ENCODE assay signal across 15 mouse cellular contexts in genomic region chr10:62522346-62522950, GRCm38 (mm10).
"Had no signal": no experiment of that assay in that cellular context is flagged by ENCODE, and none has a peak within 500 bp of the region (broad histone marks: within the 10 kb centered on the region; RNA-seq: fewer than 3 reads in every experiment).

No protein-coding gene starts in this region.

- H3K9ac ChIP-seq: kidney, embryonic 15.5 days; limb, embryonic 12.5 days; midbrain, embryonic 12.5 days; neural tube, embryonic 13.5 days had no signal

- H3K27ac ChIP-seq: kidney, embryonic 15.5 days; left cerebral cortex, adult 2 months; limb, embryonic 12.5 days; midbrain, embryonic 12.5 days; neural tube, embryonic 13.5 days had no signal

- H3K4me1 ChIP-seq: kidney, embryonic 15.5 days; limb, embryonic 12.5 days; midbrain, embryonic 12.5 days; neural tube, embryonic 13.5 days had no signal

- H3K36me3 ChIP-seq: kidney, embryonic 15.5 days; limb, embryonic 12.5 days; liver, embryonic 12.5 days; midbrain, embryonic 12.5 days; neural tube, embryonic 13.5 days had no signal

- H3K4me2 ChIP-seq: kidney, embryonic 15.5 days; limb, embryonic 12.5 days; midbrain, embryonic 12.5 days; neural tube, embryonic 13.5 days had no signal

- H3K4me3 ChIP-seq: kidney, embryonic 15.5 days; left cerebral cortex, adult 2 months; limb, embryonic 12.5 days; liver, embryonic 12.5 days; midbrain, embryonic 12.5 days; neural tube, embryonic 13.5 days had no signal

- DNase-seq: kidney, adult 18-20 months; kidney, postnatal 25 days; lung, adult 18-20 months; lung, postnatal 4 days; right cerebral cortex, postnatal 14 days; thymus, adult 18-20 months; thymus, postnatal 14 days had no signal

- H3K9me3 ChIP-seq: kidney, embryonic 15.5 days; limb, embryonic 12.5 days; liver, embryonic 12.5 days; midbrain, embryonic 12.5 days; neural tube, embryonic 13.5 days had no signal

- H3K27me3 ChIP-seq: kidney, embryonic 15.5 days; limb, embryonic 12.5 days; liver, embryonic 12.5 days; midbrain, embryonic 12.5 days; neural tube, embryonic 13.5 days had no signal

- ATAC-seq: lung, postnatal 0 days; midbrain, embryonic 16.5 days had no signal
